Mouse (Mus musculus) thymus, postnatal 10 days (tissue): ENCODE data around the gene Opn5.

Experiments used
- DNase-seq, 2 experiments: peaks; one replicate each; pipeline ENCODE4 v3.0.0; 2021; ENCODE audit warnings: low spot score in 2 of 2

Opn5 gene

DNA sequence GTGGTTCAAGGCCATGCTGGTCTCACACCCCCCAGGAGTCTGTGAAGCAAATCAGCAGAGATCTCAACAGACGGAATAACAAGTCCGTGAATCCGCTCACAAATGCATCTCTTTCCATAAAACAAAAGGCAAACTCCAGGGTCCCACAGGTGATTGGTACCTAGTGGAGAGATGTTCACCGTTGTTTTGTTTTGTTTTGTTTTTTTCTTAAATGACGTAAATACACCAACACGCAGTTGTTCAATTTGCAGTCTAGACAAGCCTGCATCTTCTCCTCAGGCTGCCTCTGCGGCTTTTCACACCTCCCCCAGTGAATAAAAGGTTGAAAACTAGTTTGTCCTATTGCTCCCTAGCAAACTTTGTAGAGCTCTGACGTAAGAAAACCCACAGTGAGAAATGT is at the start of gene Opn5:
Gene Opn5, minus strand, starts transcription at position 101 of the 400 bp plus-strand sequence.
- DNase-seq, result no peak

- peak in 1 of 2 experiments; percentile 11 for DNase-seq
Observed at GRCm38 (mm10) chr17:42658634-42659422, 47.6 kb upstream of the Opn5 start.

DNA sequence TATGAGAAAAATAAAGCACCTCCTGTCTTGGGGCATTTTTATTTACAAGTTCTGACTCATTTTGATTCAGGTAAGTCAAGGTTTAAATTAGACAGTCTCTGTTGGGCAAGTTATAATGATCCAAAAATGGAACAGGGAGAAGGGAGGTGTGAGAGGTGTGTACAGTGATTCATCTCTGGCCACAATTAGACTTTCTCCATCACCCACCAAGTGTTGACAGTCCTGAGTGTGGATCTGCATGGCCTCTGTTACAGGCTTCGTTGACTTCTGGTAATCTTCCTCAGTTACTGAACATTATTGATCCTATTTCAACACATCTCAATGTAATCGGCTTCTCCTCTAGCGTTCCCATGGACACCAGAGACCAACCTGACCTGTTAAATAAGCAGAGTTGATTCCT is 32.2 kb upstream of the Opn5 start:
- DNase-seq, result no peak

- no peak for DNase-seq
Observed at GRCm38 (mm10) chr17:42630206-42630605, 19.0 kb upstream of the Opn5 start.

DNA sequence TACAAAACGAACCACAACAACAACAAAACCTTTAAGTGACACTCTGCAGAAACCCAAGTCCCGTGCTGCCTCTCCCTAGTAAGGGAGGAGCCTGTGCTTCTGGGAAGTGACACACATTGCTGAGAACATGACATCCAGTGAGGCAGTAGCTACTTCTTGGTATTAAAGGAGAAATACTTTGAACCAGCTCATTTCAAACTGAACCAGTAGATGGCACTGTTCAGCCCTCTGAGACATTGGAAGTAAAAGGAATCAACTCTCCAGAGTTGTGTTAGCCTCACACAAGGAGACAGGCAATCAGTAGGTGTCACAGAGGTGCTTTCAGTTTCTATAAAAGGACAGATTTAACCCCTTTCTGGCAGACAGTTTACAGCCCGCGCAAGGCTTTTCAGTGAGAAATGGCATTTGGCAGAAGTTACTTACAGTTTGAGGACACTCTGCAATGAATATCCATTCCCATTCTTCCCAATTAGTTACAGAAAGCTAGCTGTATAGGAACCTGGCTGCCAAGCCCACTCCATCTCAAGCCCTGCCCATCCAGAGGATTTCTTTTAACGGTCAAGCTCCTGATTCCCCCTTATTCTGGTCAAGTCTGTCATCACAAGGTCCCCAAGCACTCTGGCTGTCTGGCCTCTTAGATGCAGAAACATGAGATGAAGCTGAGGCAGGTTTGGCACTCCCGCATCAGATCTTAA is 2.0 kb upstream of the Opn5 start:
- DNase-seq, result peak in 1 of 2 experiments; percentile 5

GRCm38 (mm10) chr17:42608270-42608669 is 2.9 kb downstream of the Opn5 start:
- DNase-seq, result no peak

- peak in 1 of 2 experiments; percentile 17 for DNase-seq
Observed at GRCm38 (mm10) chr17:42602829-42603784, 8.1 kb downstream of the Opn5 start.

- no peak for DNase-seq
Observed at GRCm38 (mm10) chr17:42586486-42586885, 24.7 kb downstream of the Opn5 start.

GRCm38 (mm10) chr17:42583029-42583331 is 28.2 kb downstream of the Opn5 start:
- no peak for DNase-seq

DNA sequence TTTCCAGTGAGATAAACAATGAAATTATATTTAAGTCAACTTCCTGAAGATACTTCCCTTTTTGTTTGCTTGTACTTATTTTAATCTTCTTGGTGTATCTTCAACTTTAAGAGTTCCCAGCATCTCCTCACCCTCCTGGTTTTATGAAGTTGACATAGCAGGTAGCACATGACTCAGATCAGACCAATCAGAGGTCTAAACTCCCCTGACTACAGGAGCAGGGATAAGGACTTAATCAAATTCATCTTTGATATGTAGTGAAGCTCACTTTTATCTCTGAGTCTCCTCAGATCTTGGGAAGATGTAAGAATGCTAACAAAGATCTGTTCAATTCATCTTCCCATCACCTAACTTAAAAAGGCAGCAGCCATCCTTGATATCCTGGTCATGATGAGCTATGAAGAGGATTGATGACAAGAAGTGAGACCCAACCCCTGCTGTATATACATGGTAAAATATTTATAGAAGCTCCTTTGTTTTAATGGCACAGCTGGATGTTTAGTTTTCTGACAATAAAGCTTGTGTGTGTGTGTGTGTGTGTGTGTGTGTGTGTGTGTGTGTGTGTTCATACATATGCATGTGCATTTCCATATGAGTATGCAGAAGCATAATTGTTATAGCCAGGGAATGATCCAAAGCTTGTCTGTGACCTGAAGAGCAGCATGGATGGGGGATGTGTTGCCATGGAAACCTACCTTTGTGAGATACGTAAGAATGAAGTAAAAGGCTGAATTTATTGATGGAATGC is 28.7 kb downstream of the Opn5 start:
- no peak for DNase-seq

GRCm38 (mm10) chr17:42580623-42581022 is 30.6 kb downstream of the Opn5 start:
- no peak for DNase-seq

- DNase-seq, result no peak
Observed at GRCm38 (mm10) chr17:42580196-42580595, 31.0 kb downstream of the Opn5 start.

DNA sequence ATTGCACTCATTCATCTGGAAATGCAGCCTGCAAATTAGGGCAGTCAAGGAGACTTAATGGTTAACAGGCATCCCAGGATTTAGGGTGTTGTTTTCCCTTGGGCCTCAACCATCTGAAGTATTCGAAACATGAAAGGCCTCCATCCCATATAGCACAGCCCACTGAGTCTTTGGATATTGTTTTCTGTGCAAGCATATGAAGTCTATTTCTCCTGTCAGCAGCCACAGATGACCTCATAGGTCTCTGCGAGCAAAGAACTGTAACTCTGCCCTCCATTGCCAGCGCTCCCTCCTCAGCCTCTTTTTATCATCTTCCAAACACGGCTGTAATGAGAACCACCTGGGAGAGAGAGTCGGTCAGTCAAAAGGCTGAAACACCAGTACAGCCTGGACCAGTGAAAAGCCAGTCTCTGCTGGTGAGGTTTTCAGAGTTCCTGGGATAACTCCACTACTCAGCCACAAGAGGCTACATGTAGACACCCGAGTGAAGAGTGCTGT is 34.5 kb downstream of the Opn5 start:
- DNase-seq, result no peak

- no peak for DNase-seq
Observed at GRCm38 (mm10) chr17:42573786-42574185, 37.4 kb downstream of the Opn5 start.

DNA sequence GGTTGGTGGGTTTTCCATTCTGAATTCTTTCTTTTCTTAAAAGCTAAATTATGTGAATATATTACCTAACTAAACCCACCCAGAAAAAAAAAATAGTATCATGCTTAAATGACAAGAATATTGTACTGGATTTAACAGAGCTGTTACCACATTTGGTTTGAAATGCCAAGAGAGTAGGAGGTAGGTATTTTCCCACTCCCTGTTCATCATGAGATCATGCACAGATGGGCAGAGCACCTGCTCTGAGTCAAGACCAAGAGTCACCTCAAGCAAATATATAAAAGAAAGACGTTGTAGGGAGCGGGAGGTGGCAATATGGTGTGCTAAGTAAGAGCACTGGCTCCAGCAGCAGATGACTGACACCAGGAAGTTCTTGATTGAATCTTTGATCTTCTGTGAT is 61.6 kb downstream of the Opn5 start:
- no peak for DNase-seq

DNA sequence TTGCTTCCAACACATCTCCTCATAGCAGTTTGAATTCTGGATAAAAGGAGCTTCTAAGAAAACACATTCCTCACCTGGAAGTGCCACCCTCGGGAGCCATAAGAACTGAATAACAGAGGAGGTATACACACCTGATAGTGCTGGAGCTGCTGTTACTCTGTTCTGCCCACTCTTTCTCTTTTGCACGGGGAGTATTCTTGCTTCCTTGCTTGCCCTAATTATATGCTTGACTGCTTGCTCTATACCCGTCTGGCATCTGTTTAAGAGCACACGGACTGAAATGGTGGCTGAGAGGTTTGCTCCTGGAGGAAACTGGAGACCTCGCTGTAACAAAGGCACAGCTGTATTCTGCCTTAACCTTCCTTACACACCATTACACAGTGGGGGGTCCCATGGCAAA is 81.0 kb downstream of the Opn5 start:
- DNase-seq, result no peak

- no peak for DNase-seq
Observed at GRCm38 (mm10) chr17:42509356-42510262, 101.6 kb downstream of the Opn5 start.
